Mouse (Mus musculus): ENCODE data around the gene Clnk.
A peak's percentile ranks its signal among the peaks of the same experiment; 100 is the strongest.

Gene Clnk

GRCm38 (mm10) chr5:38850171-38850570 lies 26.4 kb downstream of the Clnk start:
- DNase-seq = no peak

- no peak for DNase-seq
Measured at GRCm38 (mm10) chr5:38845529-38845928, 31.1 kb downstream of the Clnk start.

GRCm38 (mm10) chr5:38844312-38844711 lies 32.3 kb downstream of the Clnk start:
- no peak for DNase-seq

GRCm38 (mm10) chr5:38839981-38840380 lies 36.6 kb downstream of the Clnk start:
- DNase-seq = no peak

GRCm38 (mm10) chr5:38827310-38827709 lies 49.3 kb downstream of the Clnk start:
- DNase-seq = no peak

- no peak for DNase-seq
Measured at GRCm38 (mm10) chr5:38826586-38826985, 50.0 kb downstream of the Clnk start.

GRCm38 (mm10) chr5:38824132-38824965 lies 52.3 kb downstream of the Clnk start:
- DNase-seq = no peak

- DNase-seq = no peak
Measured at GRCm38 (mm10) chr5:38813391-38814109, 63.1 kb downstream of the Clnk start.

- no peak for DNase-seq
Measured at GRCm38 (mm10) chr5:38812916-38813315, 63.7 kb downstream of the Clnk start.

- peak in 1 of 2 experiments; percentile 9 for DNase-seq
Measured at GRCm38 (mm10) chr5:38812386-38812785, 64.2 kb downstream of the Clnk start.

GRCm38 (mm10) chr5:38798910-38799309 lies 77.7 kb downstream of the Clnk start:
- DNase-seq = no peak

GRCm38 (mm10) chr5:38795139-38795538 lies 81.5 kb downstream of the Clnk start:
- no peak for DNase-seq

GRCm38 (mm10) chr5:38791116-38791515 lies 85.5 kb downstream of the Clnk start:
- DNase-seq = no peak

GRCm38 (mm10) chr5:38788820-38789219 lies 87.8 kb downstream of the Clnk start:
- DNase-seq = no peak

GRCm38 (mm10) chr5:38787851-38788520 lies 88.6 kb downstream of the Clnk start:
- no peak for DNase-seq

- DNase-seq = no peak
Measured at GRCm38 (mm10) chr5:38786126-38786525, 90.5 kb downstream of the Clnk start.

GRCm38 (mm10) chr5:38785686-38786085 lies 90.9 kb downstream of the Clnk start:
- no peak for DNase-seq

- peak; percentile 47 to 83 for DNase-seq
Measured at GRCm38 (mm10) chr5:38781813-38782212, 94.8 kb downstream of the Clnk start.

- DNase-seq = no peak
Measured at GRCm38 (mm10) chr5:38780631-38781030, 96.0 kb downstream of the Clnk start.

- DNase-seq = no peak
Measured at GRCm38 (mm10) chr5:38780045-38780444, 96.6 kb downstream of the Clnk start.

GRCm38 (mm10) chr5:38775500-38775899 lies 101.1 kb downstream of the Clnk start:
- DNase-seq = no peak

GRCm38 (mm10) chr5:38754950-38755349 lies 121.7 kb downstream of the Clnk start:
- peak; percentile 8 to 62 for DNase-seq

- DNase-seq = no peak
Measured at GRCm38 (mm10) chr5:38752749-38753148, 123.9 kb downstream of the Clnk start.
